29 mouse cellular contexts compared by ENCODE assay signal in genomic region chr17:32596494-32596893, GRCm38 (mm10). TPM values are rescaled to one million over a fixed set of nuclear protein-coding genes. Genes with fewer than 3 reads are reported as not detected.
DNase-seq lines count a peak whose midpoint lies in the region; TF ChIP-seq lines count a peak whose summit lies in the region.
"Had no signal": no experiment of that assay in that cellular context is flagged by ENCODE, and none has a peak within 500 bp of the region (broad histone marks: within the 10 kb centered on the region; RNA-seq: fewer than 3 reads in every experiment).

No protein-coding gene starts in this region.

- H3K27me3 ChIP-seq in MEL (ENCODE audit: control insufficient read depth in 1 of 2, insufficient read depth in 2 of 2, low read length in 2 of 2) = peaks cover 0 to 1% of the 10 kb centered on the region in 2 experiments; a peak in 1 of 4 replicates
- H3K27me3 ChIP-seq: embryonic facial prominence, embryonic 13.5 days; embryonic facial prominence, embryonic 15.5 days; forebrain, embryonic 12.5 days had no signal

- DNase-seq in heart, adult 11 months = peak; percentile 49
- no peak for DNase-seq in heart, postnatal 36 days
- DNase-seq in A20 (ENCODE audit: low read depth, low spot score) = peak; percentile 88
- DNase-seq in MEL (ENCODE audit: low read depth, low spot score) = peak; percentile 14
- DNase-seq in R1 (ENCODE audit: low read depth, low spot score) = peak; percentile 37
- no peak for DNase-seq in embryo, embryonic 9.5 days (ENCODE audit: extremely low spot score)
- no peak for DNase-seq in MN1 (ENCODE audit: low spot score)
- DNase-seq: adrenal gland, adult 8-10 months; adrenal gland, postnatal 14 days; adrenal gland, postnatal 36 days; cerebellum, adult 11-12 months; cerebellum, adult 2 months; cerebellum, adult 9-10 months; cerebellum, postnatal 10 days; cerebellum, postnatal 25 days had no signal

- intact Hi-C loops in heart, postnatal 36 days (cut with DNase I) = no loop called here

- H3K9me3 ChIP-seq in MEL (replicated peaks; ENCODE audit: insufficient read depth, low read length) = no peaks in the 10 kb centered on the region
- H3K9me3 ChIP-seq: embryonic facial prominence, embryonic 13.5 days; G1E had no signal

- TF ChIP-seq POLR2A in MEL (IDR thresholded peaks at IDR 0.05; ENCODE audit: control insufficient read depth in 1 of 2, insufficient read depth in 1 of 2, low read depth in 1 of 2, low read length in 2 of 2, poor library complexity in 1 of 2) = no peak

- H3K4me3 ChIP-seq in MEL (ENCODE audit: control insufficient read depth in 1 of 2, insufficient read depth in 1 of 2, low read depth in 2 of 2, low read length in 2 of 2) = no peak overlapping the region
- H3K4me3 ChIP-seq: embryonic facial prominence, embryonic 13.5 days; embryonic facial prominence, embryonic 15.5 days; erythroblast, embryonic 14.5 days; forebrain, embryonic 10.5 days; forebrain, embryonic 12.5 days had no signal

- no peaks in the 10 kb centered on the region for H3K79me2 ChIP-seq in MEL (ENCODE audit: control insufficient read depth, insufficient read depth, low read length, poor library complexity)

- H3K27ac ChIP-seq in MEL (ENCODE audit: control insufficient read depth, low read depth, low read length) = no peak overlapping the region
- H3K27ac ChIP-seq: embryonic facial prominence, embryonic 13.5 days; embryonic facial prominence, embryonic 15.5 days; forebrain, embryonic 10.5 days; forebrain, embryonic 12.5 days had no signal

- no peaks in the 10 kb centered on the region for H3K36me3 ChIP-seq in MEL (ENCODE audit: control insufficient read depth in 1 of 2, insufficient read depth in 2 of 2, low read length in 2 of 2)
- H3K36me3 ChIP-seq: embryonic facial prominence, embryonic 13.5 days; embryonic facial prominence, embryonic 15.5 days; forebrain, embryonic 10.5 days; forebrain, embryonic 12.5 days; G1E had no signal

- no peak for TF ChIP-seq EP300 in MEL (IDR thresholded peaks at IDR 0.05; ENCODE audit: low read depth in 1 of 2, low read length in 2 of 2)

- no peak for TF ChIP-seq RAD21 in MEL (IDR thresholded peaks at IDR 0.05; ENCODE audit: low read depth, low read length)

- no peak overlapping the region for H3K9ac ChIP-seq in MEL (ENCODE audit: control insufficient read depth, low read depth, low read length, poor library complexity, severe bottlenecking)
- H3K9ac ChIP-seq: embryonic facial prominence, embryonic 13.5 days; embryonic facial prominence, embryonic 15.5 days; forebrain, embryonic 12.5 days had no signal

- no peak for TF ChIP-seq CTCF in MEL (IDR thresholded peaks at IDR 0.05 in 2 of 3, conservative IDR thresholded peaks at IDR 0.05 in 1 of 3; ENCODE audit: control insufficient read depth in 1 of 3, insufficient read depth in 1 of 3, low read depth in 2 of 3, low read length in 3 of 3, poor library complexity in 1 of 3, severe bottlenecking in 1 of 3)

- H3K4me1 ChIP-seq in MEL (ENCODE audit: control insufficient read depth in 1 of 2, insufficient read depth in 2 of 2, low read length in 2 of 2) = no peaks in the 10 kb centered on the region
- H3K4me1 ChIP-seq: embryonic facial prominence, embryonic 13.5 days; embryonic facial prominence, embryonic 15.5 days; forebrain, embryonic 10.5 days; forebrain, embryonic 12.5 days had no signal

TF ChIP-seq in MEL, 35 proteins besides CTCF, POLR2A, EP300 and RAD21:
- TF ChIP-seq UBTF (IDR thresholded peaks at IDR 0.05; ENCODE audit: borderline replicate concordance, insufficient read depth, low read depth, low read length) (no peak), SMC3 (IDR thresholded peaks at IDR 0.05; ENCODE audit: low read depth, low read length) (no peak), ZMIZ1 (IDR thresholded peaks at IDR 0.05; ENCODE audit: low read depth, low read length) (no peak), POLR2AphosphoS2 (IDR thresholded peaks at IDR 0.05; ENCODE audit: low read length) (no peak), MAZ (IDR thresholded peaks at IDR 0.05; ENCODE audit: low read depth, low read length) (no peak), NELFE (IDR thresholded peaks at IDR 0.05; ENCODE audit: low read depth, low read length) (no peak), TAL1 (IDR thresholded peaks at IDR 0.05; ENCODE audit: low read length) (no peak), MEF2A (IDR thresholded peaks at IDR 0.05; ENCODE audit: extremely low read depth, insufficient replicate concordance, low read depth, low read length, poor library complexity, severe bottlenecking) (no peak), MAX (IDR thresholded peaks at IDR 0.05; ENCODE audit: low read length) (no peak), MXI1 (IDR thresholded peaks at IDR 0.05; ENCODE audit: low read depth, low read length) (no peak)

RNA-seq across cellular contexts. Expression of gene Cyp4f37, which starts 24.6 kb away (rescaled TPM):
- total RNA-seq in heart, postnatal 36 days (2021) = not detected
- not detected in 2 replicates for total RNA-seq in MEL (2012; rRNA removed)
- polyA plus RNA-seq in MEL (2012; ENCODE audit: insufficient read depth in 1 of 2, insufficient read length in 2 of 2, low read depth in 1 of 2, low replicate concordance in 2 of 2, missing spikeins in 1 of 2) = not detected
- total RNA-seq: adrenal gland, adult 18-20 months; adrenal gland, adult 8-10 months; adrenal gland, postnatal 14 days; adrenal gland, postnatal 36 days had no signal
- polyA plus RNA-seq: activated CD4-positive, CD25-positive, alpha-beta regulatory T cell, adult 4 months; C2C12; cerebellum, adult 2 months; cortical plate, adult 2 months; embryonic facial prominence, embryonic 11.5 days; embryonic facial prominence, embryonic 13.5 days; embryonic facial prominence, embryonic 15.5 days; erythroblast, embryonic 14.5 days; forebrain, embryonic 10.5 days; forebrain, embryonic 12.5 days; forebrain, embryonic 14.5 days; forebrain, embryonic 16.5 days; frontal cortex, adult 2 months; G1E had no signal

Comparison
In these comparisons a context has a peak if more than half of its experiments do, and no peak if none do; other contexts are left out.
1. DNase-seq: peak in heart, adult 11 months (single experiment), A20 (single experiment), MEL (single experiment) and R1 (single experiment); none in heart, postnatal 36 days (0 of 2), embryo, embryonic 9.5 days (single experiment) and MN1 (single experiment).